Mouse (Mus musculus): ENCODE measurements at regions not wholly inside any gene's neighbourhood (a gene's known extent, or its start where the extent isn't known, plus 50 kb on each side); places are given as distances from the start of the nearest gene placed in this dataset.

DNA sequence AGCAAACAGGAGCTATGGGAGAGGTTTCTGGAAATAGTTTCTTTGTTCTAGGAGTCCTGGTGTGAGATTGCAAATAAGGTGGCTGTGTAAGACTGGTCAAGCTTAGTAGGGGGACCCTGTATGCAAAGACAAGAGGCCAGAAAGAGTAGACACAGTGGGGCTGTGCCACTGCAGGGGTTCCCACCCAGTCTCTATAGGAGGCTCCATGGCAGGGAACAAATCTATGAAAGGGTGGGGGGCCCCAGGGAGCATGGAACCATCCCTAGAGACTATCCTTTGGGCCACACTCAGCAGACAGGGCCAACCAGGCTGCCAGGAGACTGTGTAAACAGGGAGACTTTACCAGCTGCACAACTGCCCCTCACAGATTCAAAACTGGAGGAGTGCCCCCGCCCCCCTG is 222.6 kb upstream of the Mocs1 start:
- no peak for ATAC-seq (replicated peaks in 1 of 2; ENCODE audit: insufficient read depth in 1 of 2, low FRiP score in 2 of 2, low TSS enrichment in 1 of 2, low read depth in 1 of 2, poor library complexity in 2 of 2, severe bottlenecking in 2 of 2)

DNA sequence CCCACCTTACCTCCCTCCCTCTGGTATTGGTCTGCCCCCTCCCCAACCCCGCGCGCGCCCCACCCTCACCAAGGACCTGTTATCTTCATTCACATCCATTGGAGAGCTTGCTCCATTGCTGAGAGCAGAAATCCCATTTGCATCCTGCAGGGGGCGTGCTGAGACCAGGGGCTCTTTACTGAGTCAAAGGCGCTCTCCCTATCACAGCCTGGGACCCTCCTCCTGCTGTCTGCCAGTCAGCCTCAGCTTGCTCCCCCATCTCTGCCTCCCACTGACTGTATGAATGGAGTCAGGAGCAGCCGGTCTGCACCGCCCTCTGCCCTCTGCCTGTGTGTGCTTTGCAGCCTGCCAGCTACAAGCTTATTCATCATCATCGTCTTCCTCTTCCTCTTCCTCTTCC is 221.5 kb upstream of the Mocs1 start:
- no peak for ATAC-seq (replicated peaks in 1 of 2; ENCODE audit: insufficient read depth in 1 of 2, low FRiP score in 2 of 2, low TSS enrichment in 1 of 2, low read depth in 1 of 2, poor library complexity in 2 of 2, severe bottlenecking in 2 of 2)

DNA sequence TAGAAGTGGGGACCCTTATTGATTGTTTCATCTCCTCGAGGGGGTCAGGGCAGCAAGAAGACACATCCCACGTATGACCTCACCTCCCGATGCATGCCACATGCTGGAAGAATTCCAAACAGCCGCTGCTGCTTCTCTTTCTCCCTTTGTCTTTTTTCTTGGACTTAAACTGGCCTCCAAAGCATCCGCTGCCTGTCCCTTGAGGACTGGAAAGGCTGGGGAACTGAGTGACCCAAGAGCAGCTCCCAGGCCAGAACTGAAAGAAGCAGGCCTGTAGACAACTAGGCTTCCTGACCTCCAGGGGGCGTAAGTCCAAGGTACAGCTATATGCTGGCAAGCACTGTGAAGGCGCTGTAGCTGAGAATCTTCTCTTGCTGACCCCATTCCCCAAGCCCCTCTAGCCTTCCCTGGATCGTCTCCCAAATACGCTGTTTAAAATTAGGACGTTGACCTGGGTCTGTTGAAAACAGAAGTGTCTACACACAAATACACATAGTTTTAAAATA is 219.8 kb upstream of the Mocs1 start:
- no peak for ATAC-seq (replicated peaks in 1 of 2; ENCODE audit: insufficient read depth in 1 of 2, low FRiP score in 2 of 2, low TSS enrichment in 1 of 2, low read depth in 1 of 2, poor library complexity in 2 of 2, severe bottlenecking in 2 of 2)

DNA sequence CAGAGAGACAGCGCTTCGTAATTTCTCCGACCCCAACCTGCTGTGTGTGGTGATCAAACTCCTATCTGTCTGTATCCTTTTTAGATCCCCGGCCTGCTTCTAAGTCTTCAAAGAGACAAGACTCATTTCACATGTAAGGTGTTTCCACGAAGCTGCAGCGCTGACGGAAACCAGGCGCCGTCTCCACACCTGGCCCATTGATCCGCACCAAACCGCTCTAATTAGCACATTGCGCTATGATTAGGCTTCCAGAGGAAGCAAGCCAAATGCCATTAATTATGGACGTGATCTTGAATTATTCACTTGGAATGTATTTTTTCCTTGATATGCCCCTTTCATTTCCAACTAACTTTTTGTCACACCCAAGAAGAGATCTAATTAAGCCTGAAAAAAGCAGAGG is 215.2 kb upstream of the Mocs1 start:
- no peak for ATAC-seq (replicated peaks in 1 of 2; ENCODE audit: insufficient read depth in 1 of 2, low FRiP score in 2 of 2, low TSS enrichment in 1 of 2, low read depth in 1 of 2, poor library complexity in 2 of 2, severe bottlenecking in 2 of 2)

DNA sequence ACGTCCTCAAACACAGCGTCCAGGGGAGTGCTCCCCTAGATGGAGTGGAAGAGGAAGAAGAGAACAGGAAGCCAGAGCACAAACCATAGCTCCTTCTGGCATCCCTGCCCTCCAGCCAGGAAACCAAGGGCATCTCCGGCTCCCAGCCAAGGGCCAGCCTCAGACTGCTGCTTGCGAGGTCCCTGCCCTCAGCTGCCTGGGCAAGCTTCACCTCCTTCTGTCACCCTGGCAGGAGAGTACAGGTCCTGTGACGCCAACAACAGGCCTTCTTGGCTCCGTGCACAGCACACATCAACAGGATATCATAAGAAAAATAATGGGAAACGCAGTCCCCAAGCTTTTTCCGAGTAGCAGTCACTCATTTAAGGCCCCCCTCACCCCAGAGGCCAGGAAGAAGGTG is 212.9 kb upstream of the Mocs1 start:
- ATAC-seq (replicated peaks in 1 of 2; ENCODE audit: insufficient read depth in 1 of 2, low FRiP score in 2 of 2, low TSS enrichment in 1 of 2, low read depth in 1 of 2, poor library complexity in 2 of 2, severe bottlenecking in 2 of 2): no peak

GRCm38 (mm10) chr17:49219512-49220197 is 208.5 kb upstream of the Mocs1 start:
- no peak for ATAC-seq (replicated peaks in 1 of 2; ENCODE audit: insufficient read depth in 1 of 2, low FRiP score in 2 of 2, low TSS enrichment in 1 of 2, low read depth in 1 of 2, poor library complexity in 2 of 2, severe bottlenecking in 2 of 2)

- ATAC-seq (replicated peaks in 1 of 2; ENCODE audit: insufficient read depth in 1 of 2, low FRiP score in 2 of 2, low TSS enrichment in 1 of 2, low read depth in 1 of 2, poor library complexity in 2 of 2, severe bottlenecking in 2 of 2): no peak
Measured at GRCm38 (mm10) chr17:49223212-49223611, 204.9 kb upstream of the Mocs1 start.

GRCm38 (mm10) chr17:49223651-49224050 is 204.5 kb upstream of the Mocs1 start:
- no peak for ATAC-seq (replicated peaks in 1 of 2; ENCODE audit: insufficient read depth in 1 of 2, low FRiP score in 2 of 2, low TSS enrichment in 1 of 2, low read depth in 1 of 2, poor library complexity in 2 of 2, severe bottlenecking in 2 of 2)

DNA sequence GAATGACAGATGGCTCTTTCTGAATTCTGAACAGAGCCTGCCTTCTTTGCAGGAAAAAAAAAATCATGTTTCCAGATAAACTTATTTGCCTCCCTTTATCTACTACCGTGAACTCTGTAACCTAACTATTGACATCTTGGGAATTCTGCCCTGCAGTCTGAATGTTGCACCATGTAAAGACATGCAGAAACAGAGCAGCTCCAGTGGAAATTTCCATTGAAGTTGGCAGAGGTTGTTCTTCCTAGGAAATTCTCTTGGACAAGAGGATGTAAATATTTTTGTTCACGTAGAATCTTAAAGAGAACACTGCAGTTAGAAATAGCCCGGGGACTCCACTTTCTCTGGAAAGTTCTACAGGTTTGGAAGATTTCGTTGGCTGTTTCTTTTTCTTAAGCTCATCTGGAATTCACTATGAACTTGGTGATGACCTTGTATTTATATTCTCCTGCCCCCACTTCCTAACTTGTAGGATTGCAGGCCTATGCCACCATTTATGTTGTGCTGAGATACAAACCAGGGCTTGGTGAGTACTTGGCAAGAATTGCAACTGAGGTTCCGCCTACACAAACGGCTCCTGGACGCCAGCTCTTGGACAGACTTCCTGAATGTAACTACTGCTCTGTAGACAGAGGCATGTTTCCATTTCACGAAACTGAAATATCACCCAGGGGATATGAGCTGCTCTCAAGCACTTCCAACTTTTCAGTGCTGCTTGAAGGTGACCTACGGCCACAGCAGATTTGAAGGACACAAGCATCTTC is 202.7 kb upstream of the Mocs1 start:
- ATAC-seq (replicated peaks in 1 of 2; ENCODE audit: insufficient read depth in 1 of 2, low FRiP score in 2 of 2, low TSS enrichment in 1 of 2, low read depth in 1 of 2, poor library complexity in 2 of 2, severe bottlenecking in 2 of 2): no peak

DNA sequence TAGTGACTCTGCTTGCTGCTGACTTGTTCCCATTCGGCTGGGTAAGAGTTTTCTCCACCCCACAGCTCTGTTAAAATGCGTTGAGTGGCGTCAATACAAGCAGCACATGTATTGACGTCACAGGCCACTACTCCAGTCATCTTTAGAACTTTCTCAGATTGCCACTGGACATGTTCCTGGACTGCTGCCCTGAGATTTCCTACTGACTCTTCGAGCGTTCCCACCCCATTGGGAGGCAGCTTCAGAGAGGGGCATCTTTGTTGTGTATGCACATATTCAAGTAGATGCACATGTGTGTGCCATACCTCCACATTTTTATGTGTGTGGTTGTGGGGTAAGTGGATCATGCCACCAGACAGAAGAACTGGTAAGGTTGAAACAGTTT is 202.2 kb upstream of the Mocs1 start:
- ATAC-seq (replicated peaks in 1 of 2; ENCODE audit: insufficient read depth in 1 of 2, low FRiP score in 2 of 2, low TSS enrichment in 1 of 2, low read depth in 1 of 2, poor library complexity in 2 of 2, severe bottlenecking in 2 of 2): no peak

- ATAC-seq (replicated peaks in 1 of 2; ENCODE audit: insufficient read depth in 1 of 2, low FRiP score in 2 of 2, low TSS enrichment in 1 of 2, low read depth in 1 of 2, poor library complexity in 2 of 2, severe bottlenecking in 2 of 2): no peak
Measured at GRCm38 (mm10) chr17:49231287-49231686, 196.9 kb upstream of the Mocs1 start.

- ATAC-seq (replicated peaks in 1 of 2; ENCODE audit: insufficient read depth in 1 of 2, low FRiP score in 2 of 2, low TSS enrichment in 1 of 2, low read depth in 1 of 2, poor library complexity in 2 of 2, severe bottlenecking in 2 of 2): no peak
Measured at GRCm38 (mm10) chr17:49240097-49240496, 188.1 kb upstream of the Mocs1 start.

- no peak for ATAC-seq (replicated peaks in 1 of 2; ENCODE audit: insufficient read depth in 1 of 2, low FRiP score in 2 of 2, low TSS enrichment in 1 of 2, low read depth in 1 of 2, poor library complexity in 2 of 2, severe bottlenecking in 2 of 2)
Measured at GRCm38 (mm10) chr17:49243419-49243818, 184.7 kb upstream of the Mocs1 start.

GRCm38 (mm10) chr17:49245013-49245412 is 183.1 kb upstream of the Mocs1 start:
- ATAC-seq (replicated peaks in 1 of 2; ENCODE audit: insufficient read depth in 1 of 2, low FRiP score in 2 of 2, low TSS enrichment in 1 of 2, low read depth in 1 of 2, poor library complexity in 2 of 2, severe bottlenecking in 2 of 2): no peak

DNA sequence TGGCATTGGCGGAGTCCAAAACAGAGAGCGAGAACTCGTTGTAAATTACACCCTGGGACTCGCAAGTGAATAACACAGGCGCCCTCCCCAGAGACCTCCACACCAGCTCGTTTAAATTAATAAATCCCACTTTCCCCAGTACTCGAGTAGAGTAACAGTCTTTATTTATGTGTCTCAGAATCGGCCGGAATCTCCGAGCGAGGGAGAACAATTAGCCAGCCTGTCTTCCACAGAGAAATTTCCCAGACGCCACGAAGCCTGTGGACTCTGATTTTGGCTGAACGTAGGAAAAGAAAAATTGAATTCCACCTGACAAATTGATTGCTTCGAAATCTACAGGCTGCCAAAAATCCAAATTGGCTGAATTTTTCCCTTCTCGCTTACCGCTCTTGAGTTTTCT is 180.9 kb upstream of the Mocs1 start:
- no peak for ATAC-seq (replicated peaks in 1 of 2; ENCODE audit: insufficient read depth in 1 of 2, low FRiP score in 2 of 2, low TSS enrichment in 1 of 2, low read depth in 1 of 2, poor library complexity in 2 of 2, severe bottlenecking in 2 of 2)

DNA sequence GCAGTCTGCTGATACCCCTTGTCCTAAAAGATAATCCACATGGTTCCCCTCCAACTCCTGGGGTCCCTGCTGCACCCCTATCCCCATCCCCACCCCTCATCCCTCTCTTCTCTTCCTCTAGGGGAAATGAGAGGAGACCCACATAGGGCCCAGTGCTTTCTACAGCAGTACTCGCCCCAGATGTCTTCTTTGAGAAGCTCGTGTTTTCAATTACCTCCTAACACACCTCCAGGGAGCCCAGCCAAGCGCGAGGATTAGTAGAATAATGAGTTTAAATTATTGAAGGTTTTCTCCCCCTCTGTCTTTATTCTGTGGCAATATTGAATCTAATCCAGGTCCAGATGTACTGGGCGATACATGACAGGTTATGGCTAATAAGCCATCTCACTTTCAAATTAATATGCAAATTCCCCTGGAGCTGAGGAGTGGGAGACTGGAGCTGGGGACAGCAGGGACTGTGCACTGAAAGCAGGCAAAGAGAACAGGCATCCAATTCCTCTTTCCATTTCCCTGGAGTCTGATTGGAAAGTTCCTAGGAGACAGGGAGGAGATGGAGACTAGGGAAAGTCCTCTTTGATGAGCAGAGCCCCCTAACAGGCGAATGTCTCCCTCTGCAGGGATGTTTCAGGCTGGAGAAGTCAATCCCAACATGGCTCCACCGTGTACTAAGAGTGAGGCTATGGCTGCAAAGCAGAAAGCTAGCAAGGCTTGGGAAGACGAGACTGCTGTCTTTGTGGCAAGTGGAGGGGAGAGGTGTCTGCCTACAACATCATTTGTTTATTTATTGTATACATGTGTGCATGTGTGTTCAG is 177.2 kb upstream of the Mocs1 start:
- ATAC-seq (replicated peaks in 1 of 2; ENCODE audit: insufficient read depth in 1 of 2, low FRiP score in 2 of 2, low TSS enrichment in 1 of 2, low read depth in 1 of 2, poor library complexity in 2 of 2, severe bottlenecking in 2 of 2): no peak

DNA sequence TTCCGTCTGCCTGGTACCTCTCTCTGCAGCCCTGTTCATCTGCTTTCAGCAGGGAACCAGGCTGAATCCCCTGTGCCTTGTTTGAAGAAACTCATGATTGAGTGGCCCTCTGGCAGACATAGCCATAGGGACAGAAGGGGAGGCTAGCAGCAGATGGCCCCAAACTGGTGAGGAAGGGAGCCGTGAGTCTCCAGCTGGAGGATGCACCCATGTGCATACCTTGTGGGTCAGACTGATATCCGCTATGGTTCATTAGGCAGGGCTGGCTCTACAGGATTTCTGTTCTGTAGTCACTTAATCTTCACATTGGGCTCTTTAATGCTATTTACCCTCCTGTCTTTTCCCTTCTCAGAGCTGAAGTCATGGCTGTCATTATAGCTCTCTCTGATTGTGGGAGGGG is 175.9 kb upstream of the Mocs1 start:
- no peak for ATAC-seq (replicated peaks in 1 of 2; ENCODE audit: insufficient read depth in 1 of 2, low FRiP score in 2 of 2, low TSS enrichment in 1 of 2, low read depth in 1 of 2, poor library complexity in 2 of 2, severe bottlenecking in 2 of 2)

GRCm38 (mm10) chr17:49258496-49258895 is 169.7 kb upstream of the Mocs1 start:
- no peak for ATAC-seq (replicated peaks in 1 of 2; ENCODE audit: insufficient read depth in 1 of 2, low FRiP score in 2 of 2, low TSS enrichment in 1 of 2, low read depth in 1 of 2, poor library complexity in 2 of 2, severe bottlenecking in 2 of 2)
